Mouse (Mus musculus) embryonic fibroblast, embryonic 13.5 days (primary cell): ENCODE measurements around the gene Mlip. TPM values are rescaled to one million over a fixed set of nuclear protein-coding genes. Genes with fewer than 3 reads are reported as not detected.

Experiments used
- H3K27ac ChIP-seq: 2 replicates; pipeline ENCODE4 v1.5.1; 2012; ENCODE audit warnings: low read length, control low read depth, inconsistent platforms; ENCODE audit not compliant: insufficient read depth
- H3K4me1 ChIP-seq: 2 replicates; pipeline ENCODE4 v1.6.1; 2011; ENCODE audit warnings: low read length; ENCODE audit not compliant: control insufficient read depth, insufficient read depth
- H3K4me3 ChIP-seq: 2 replicates; pipeline ENCODE4 v1.5.1; 2011; ENCODE audit warnings: mild to moderate bottlenecking, control low read depth, low read length; ENCODE audit not compliant: insufficient read depth
- CTCF ChIP-seq: IDR thresholded peaks from 2 replicates; pipeline ENCODE4 v1.5.1; 2011; ENCODE audit warnings: mild to moderate bottlenecking, control low read depth, low read length, moderate library complexity, borderline replicate concordance; ENCODE audit not compliant: insufficient read depth
- POLR2A ChIP-seq: IDR thresholded peaks from 2 replicates; pipeline ENCODE4 v1.6.1; 2011; ENCODE audit warnings: low read depth, mild to moderate bottlenecking, control low read depth, low read length, moderate library complexity
- polyA plus RNA-seq: library from polyadenylated mRNA; stranded (reverse); fragments of >200 nt; gene quantifications from 2 replicates; pipeline ENCODE4 v1.2.4, GENCODE M21; 2011; ENCODE audit warnings: low read depth; ENCODE audit not compliant: missing spikeins, insufficient read length

Mlip gene
- polyA plus RNA-seq, 1 experiment = 0.90 TPM

GRCm38 (mm10) chr9:77359278-77359973 lies 6.7 kb upstream of the Mlip start:
- Histone ChIP-seq H3K4me3 (no peak overlapping the region), H3K27ac (no peak overlapping the region), H3K4me1 (peaks cover 2% of the 10 kb centered on the region; the same call in 1 of the 2 replicates)
- TF ChIP-seq CTCF = no peak
- no peak for TF ChIP-seq POLR2A

GRCm38 (mm10) chr9:77353942-77354341 lies 1.2 kb upstream of the Mlip start:
- Histone ChIP-seq H3K27ac (no peak overlapping the region), H3K4me3 (no peak overlapping the region), H3K4me1 (peaks cover 2% of the 10 kb centered on the region; the same call in 1 of the 2 replicates)
- TF ChIP-seq CTCF (no peak), POLR2A (no peak)

- Histone ChIP-seq H3K4me1 (no peaks in the 10 kb centered on the region), H3K27ac (no peak overlapping the region), H3K4me3 (no peak overlapping the region)
- no peak for TF ChIP-seq CTCF
- no peak for TF ChIP-seq POLR2A
Observed at GRCm38 (mm10) chr9:77347704-77348103, 5.1 kb downstream of the Mlip start.

GRCm38 (mm10) chr9:77344318-77344717 lies 8.5 kb downstream of the Mlip start:
- Histone ChIP-seq H3K4me3 (no peak overlapping the region), H3K4me1 (no peaks in the 10 kb centered on the region), H3K27ac (no peak overlapping the region)
- no peak for TF ChIP-seq CTCF
- TF ChIP-seq POLR2A = no peak

- Histone ChIP-seq H3K4me1 (no peaks in the 10 kb centered on the region), H3K4me3 (peak overlapping the region; percentile 11; the same call in 1 of the 2 replicates), H3K27ac (no peak overlapping the region)
- TF ChIP-seq CTCF (no peak), POLR2A (no peak)
Observed at GRCm38 (mm10) chr9:77340159-77340862, 12.5 kb downstream of the Mlip start.

GRCm38 (mm10) chr9:77339571-77340148 lies 13.1 kb downstream of the Mlip start:
- H3K27ac ChIP-seq = no peak overlapping the region
- TF ChIP-seq CTCF (no peak), POLR2A (no peak)
- no peak overlapping the region for H3K4me3 ChIP-seq
- H3K4me1 ChIP-seq = no peaks in the 10 kb centered on the region

- H3K4me3 ChIP-seq = no peak overlapping the region
- H3K4me1 ChIP-seq = no peaks in the 10 kb centered on the region
- no peak overlapping the region for H3K27ac ChIP-seq
- no peak for TF ChIP-seq CTCF
- no peak for TF ChIP-seq POLR2A
Observed at GRCm38 (mm10) chr9:77335370-77335769, 17.4 kb downstream of the Mlip start.

GRCm38 (mm10) chr9:77318346-77318745 lies 34.4 kb downstream of the Mlip start:
- TF ChIP-seq CTCF (no peak), POLR2A (no peak)
- Histone ChIP-seq H3K4me1 (no peaks in the 10 kb centered on the region; the same call in 1 of the 2 replicates), H3K27ac (0 out of 2 replicates have a peak overlapping the region, but pooled peaks have one; percentile 18), H3K4me3 (no peak overlapping the region)

- no peaks in the 10 kb centered on the region for H3K4me1 ChIP-seq
- no peak for TF ChIP-seq CTCF
- TF ChIP-seq POLR2A = no peak
- no peak overlapping the region for H3K4me3 ChIP-seq
- peak overlapping the region; percentile 26; the same call in 1 of the 2 replicates for H3K27ac ChIP-seq
Observed at GRCm38 (mm10) chr9:77310548-77310947, 42.2 kb downstream of the Mlip start.

- Histone ChIP-seq H3K4me3 (no peak overlapping the region), H3K4me1 (no peaks in the 10 kb centered on the region), H3K27ac (no peak overlapping the region)
- TF ChIP-seq CTCF (no peak), POLR2A (no peak)
Observed at GRCm38 (mm10) chr9:77305417-77305816, 47.4 kb downstream of the Mlip start.
